Mouse (Mus musculus) heart, adult 2 months (tissue): ENCODE measurements around the gene Ints11.

ENCODE experiments used
- CTCF ChIP-seq: fragments of 200-600 bp; IDR thresholded peaks from 2 replicates; pipeline ENCODE4 v1.8.1; 2022; ENCODE audit warnings: antibody characterized with exemption, mild to moderate bottlenecking, moderate library complexity
- EP300 ChIP-seq: fragments of 200-500 bp; IDR thresholded peaks from 2 replicates; pipeline ENCODE4 v1.6.1; 2011; ENCODE audit warnings: low read depth, low read length, control low read depth; ENCODE audit not compliant: insufficient read depth
- POLR2A ChIP-seq: fragments of 200-500 bp; IDR thresholded peaks from 2 replicates; pipeline ENCODE4 v1.6.1; 2011; ENCODE audit warnings: mild to moderate bottlenecking, low read depth, low read length, control low read depth; ENCODE audit not compliant: insufficient read depth

GRCm38 (mm10) chr4:155932031-155932430, 62.7 kb downstream of the Ints11 start:
- TF ChIP-seq EP300 (no peak), CTCF (no peak), POLR2A (no peak)
